Mouse (Mus musculus): ENCODE results near the gene Stx16. TPM values are rescaled to one million over a fixed set of nuclear protein-coding genes. Genes with fewer than 3 reads are reported as not detected.

The Stx16 gene
- polyA plus RNA-seq, 1 experiment from 2014 or later = 3.6 TPM

DNA sequence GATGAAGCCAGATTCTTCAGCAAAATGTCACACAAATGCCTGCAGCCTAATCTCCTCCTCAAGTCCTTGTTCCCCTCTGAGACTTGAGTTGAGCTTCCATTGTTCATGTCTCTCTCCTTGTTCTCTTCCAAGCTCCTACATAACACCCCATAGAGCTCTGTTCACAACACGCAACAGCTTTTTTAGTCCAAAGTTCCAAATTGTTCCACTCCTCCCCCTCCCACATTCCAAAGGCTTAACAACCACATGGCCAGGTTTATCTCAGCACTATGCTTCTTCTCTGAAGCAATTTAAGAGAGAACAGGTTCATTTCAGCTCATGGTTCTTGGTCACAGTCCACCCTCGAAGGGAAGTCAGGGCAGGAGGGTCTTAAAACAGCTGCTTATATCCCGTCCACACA is 18.4 kb upstream of the Stx16 start:
- Histone ChIP-seq H3K27me3 (ENCODE audit: control insufficient read depth, insufficient read depth, low read depth, low read length) (no peaks in the 10 kb centered on the region), H3K4me1 (ENCODE audit: control insufficient read depth, low read depth, low read length) (no peaks in the 10 kb centered on the region), H3K36me3 (ENCODE audit: control insufficient read depth, insufficient read depth) (no peaks in the 10 kb centered on the region), H3K9me3 (replicated peaks; ENCODE audit: control insufficient read depth, low read length) (no peaks in the 10 kb centered on the region), H3K4me2 (ENCODE audit: low read depth, low read length) (no peak overlapping the region), H3K9ac (ENCODE audit: low read depth, low read length) (no peak overlapping the region), H3K4me3 (ENCODE audit: low read depth, low read length) (no peak overlapping the region), H3K27ac (ENCODE audit: low read length) (no peak overlapping the region)
- WGBS (ENCODE audit: insufficient replicate concordance) = 64% methylated on average over 3 of the region's 3 CpGs
- no peak for ATAC-seq (ENCODE audit: low read depth)

DNA sequence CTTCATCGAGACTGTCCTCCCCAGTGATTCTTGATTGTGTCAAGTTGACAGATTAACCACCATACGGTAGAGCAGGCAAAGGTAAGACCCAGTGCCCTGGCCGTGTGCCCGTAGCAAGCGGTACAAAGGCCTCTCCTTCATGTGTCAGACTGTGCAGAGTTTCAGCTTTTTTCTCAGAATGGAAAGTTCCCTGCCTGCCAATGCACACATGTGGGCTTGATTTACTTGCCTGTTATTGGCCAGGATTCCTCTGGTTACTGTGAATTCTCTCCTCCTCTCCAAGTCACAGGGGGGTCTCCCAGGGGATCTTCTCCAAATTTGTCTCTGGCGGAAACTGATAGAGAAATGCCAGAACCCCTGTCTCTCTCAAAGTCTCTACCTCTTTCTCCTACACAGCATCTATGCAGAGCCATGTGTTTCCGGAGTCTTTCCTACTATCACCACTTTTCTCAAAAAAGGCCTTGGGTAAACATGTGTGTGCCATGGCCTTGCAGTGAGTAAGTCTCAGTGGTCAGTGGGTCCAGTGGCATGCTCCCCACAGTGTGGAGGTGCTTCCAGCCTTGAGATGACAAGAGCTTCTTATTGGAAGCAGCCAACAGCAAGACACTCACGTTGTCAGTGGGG is 17.7 kb upstream of the Stx16 start:
- no peaks in the 10 kb centered on the region for H3K4me1 ChIP-seq (ENCODE audit: control insufficient read depth, low read depth, low read length)
- WGBS (ENCODE audit: insufficient replicate concordance) = 68% methylated on average over 8 of the region's 8 CpGs
- H3K36me3 ChIP-seq (ENCODE audit: control insufficient read depth, insufficient read depth) = no peaks in the 10 kb centered on the region
- H3K9ac ChIP-seq (ENCODE audit: low read depth, low read length) = no peak overlapping the region
- H3K9me3 ChIP-seq (replicated peaks; ENCODE audit: control insufficient read depth, low read length) = no peaks in the 10 kb centered on the region
- no peaks in the 10 kb centered on the region for H3K27me3 ChIP-seq (ENCODE audit: control insufficient read depth, insufficient read depth, low read depth, low read length)
- H3K4me3 ChIP-seq (ENCODE audit: low read depth, low read length) = no peak overlapping the region
- H3K4me2 ChIP-seq (ENCODE audit: low read depth, low read length) = no peak overlapping the region
- H3K27ac ChIP-seq (ENCODE audit: low read length) = no peak overlapping the region
- ATAC-seq (ENCODE audit: low read depth) = no peak

DNA sequence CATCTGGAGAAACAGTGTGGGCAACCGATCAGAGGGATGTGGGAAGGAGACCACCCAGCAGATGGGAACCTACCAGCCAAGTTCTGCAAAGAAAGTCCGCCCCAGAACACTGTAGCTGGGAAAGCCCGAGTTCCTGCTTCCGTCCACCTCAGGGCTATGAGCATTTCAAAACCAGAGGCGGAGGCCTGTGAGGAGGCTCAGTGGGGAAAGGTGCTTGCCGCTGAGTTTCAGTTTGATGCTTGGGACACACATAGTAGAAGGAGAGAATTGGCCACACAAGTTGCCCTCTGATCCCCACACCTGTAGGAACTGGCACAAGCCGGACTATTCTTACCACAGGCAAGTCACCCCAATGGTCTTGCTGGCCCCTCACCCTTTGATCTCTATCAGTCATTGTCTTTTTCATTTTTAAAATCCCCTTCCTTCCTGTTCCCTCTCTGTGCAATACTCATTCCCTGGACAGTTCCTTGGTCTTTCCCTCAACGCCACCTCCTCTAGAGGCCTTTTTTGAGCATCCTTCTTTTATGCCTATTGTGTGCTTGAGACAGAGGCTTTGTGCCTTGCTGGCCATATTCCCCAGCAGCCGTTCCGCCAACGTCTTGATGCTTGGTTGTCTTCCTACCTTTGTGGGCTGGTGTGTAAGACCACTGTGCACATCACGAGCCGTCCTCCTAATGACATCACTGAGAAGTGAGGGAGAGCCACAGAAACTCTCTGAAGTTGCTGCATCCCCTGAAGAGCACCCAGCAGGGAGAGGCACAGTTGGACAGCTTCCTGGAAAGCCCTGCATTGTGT is 16.3 kb upstream of the Stx16 start:
- WGBS (ENCODE audit: insufficient replicate concordance) = 75% methylated on average over 13 of the region's 13 CpGs
- H3K27ac ChIP-seq (ENCODE audit: low read length) = no peak overlapping the region
- ATAC-seq (ENCODE audit: low read depth) = no peak

DNA sequence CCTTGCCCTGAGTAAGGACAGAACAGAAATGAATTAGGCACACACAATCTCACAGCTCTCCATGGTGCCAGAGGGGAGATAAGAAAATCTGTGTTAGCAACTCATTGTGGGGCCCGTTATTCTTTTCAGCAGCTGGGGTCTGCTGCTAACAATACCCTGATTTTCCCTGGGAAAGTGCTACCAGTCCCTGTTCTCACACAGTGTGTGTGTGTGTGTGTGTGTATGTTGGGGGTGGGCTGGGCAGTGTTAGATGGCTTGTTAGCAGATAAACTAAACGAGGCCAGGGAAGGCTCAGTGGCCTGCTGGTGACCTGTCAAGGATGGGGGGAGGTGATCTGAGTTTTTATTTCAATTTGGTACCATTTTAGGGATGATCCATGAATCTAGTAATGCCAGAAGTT is 14.9 kb upstream of the Stx16 start:
- ATAC-seq (ENCODE audit: low read depth) = no peak
- Histone ChIP-seq H3K9me3 (replicated peaks; ENCODE audit: control insufficient read depth, low read length) (no peaks in the 10 kb centered on the region), H3K4me3 (ENCODE audit: low read depth, low read length) (no peak overlapping the region), H3K27me3 (ENCODE audit: control insufficient read depth, insufficient read depth, low read depth, low read length) (no peaks in the 10 kb centered on the region), H3K4me1 (ENCODE audit: control insufficient read depth, low read depth, low read length) (no peaks in the 10 kb centered on the region), H3K36me3 (ENCODE audit: control insufficient read depth, insufficient read depth) (no peaks in the 10 kb centered on the region), H3K9ac (ENCODE audit: low read depth, low read length) (no peak overlapping the region), H3K4me2 (ENCODE audit: low read depth, low read length) (no peak overlapping the region), H3K27ac (ENCODE audit: low read length) (no peak overlapping the region)
- WGBS (ENCODE audit: insufficient replicate concordance) = 29% methylated on average over 2 of the region's 2 CpGs

More for the DNA sequence above, 16.3 kb upstream of the Stx16 start:
- Histone ChIP-seq H3K9ac (ENCODE audit: low read depth, low read length) (no peak overlapping the region), H3K4me1 (ENCODE audit: control insufficient read depth, low read depth, low read length) (no peaks in the 10 kb centered on the region), H3K36me3 (ENCODE audit: control insufficient read depth, insufficient read depth) (no peaks in the 10 kb centered on the region), H3K9me3 (replicated peaks; ENCODE audit: control insufficient read depth, low read length) (no peaks in the 10 kb centered on the region), H3K4me3 (ENCODE audit: low read depth, low read length) (no peak overlapping the region), H3K4me2 (ENCODE audit: low read depth, low read length) (no peak overlapping the region), H3K27me3 (ENCODE audit: control insufficient read depth, insufficient read depth, low read depth, low read length) (no peaks in the 10 kb centered on the region)

DNA sequence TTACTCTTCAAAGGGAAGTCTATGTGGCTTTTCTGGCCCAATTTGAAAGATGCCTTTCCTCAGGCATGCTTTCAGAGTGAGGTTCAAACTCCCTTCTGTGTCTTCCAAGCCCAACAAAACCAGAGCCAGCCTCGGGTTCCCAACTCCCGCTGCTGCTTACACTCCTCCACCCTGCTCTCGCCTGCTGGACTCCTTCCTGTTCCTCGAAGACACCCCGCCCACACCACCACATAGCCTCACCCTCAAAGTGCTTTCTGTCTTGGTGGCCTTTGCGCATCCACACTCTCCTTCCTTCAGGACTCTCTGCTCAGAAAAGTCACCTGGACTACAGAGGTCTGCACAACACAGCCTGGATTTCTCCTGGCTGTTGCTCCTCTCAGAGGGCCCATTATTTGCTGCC is 13.0 kb upstream of the Stx16 start:
- no peak overlapping the region for H3K4me2 ChIP-seq (ENCODE audit: low read depth, low read length)
- ATAC-seq (ENCODE audit: low read depth) = no peak
- H3K27ac ChIP-seq (ENCODE audit: low read length) = no peak overlapping the region
- H3K9me3 ChIP-seq (replicated peaks; ENCODE audit: control insufficient read depth, low read length) = no peaks in the 10 kb centered on the region
- H3K4me1 ChIP-seq (ENCODE audit: control insufficient read depth, low read depth, low read length) = no peaks in the 10 kb centered on the region
- no peaks in the 10 kb centered on the region for H3K36me3 ChIP-seq (ENCODE audit: control insufficient read depth, insufficient read depth)
- no peak overlapping the region for H3K9ac ChIP-seq (ENCODE audit: low read depth, low read length)
- no peaks in the 10 kb centered on the region for H3K27me3 ChIP-seq (ENCODE audit: control insufficient read depth, insufficient read depth, low read depth, low read length)
- H3K4me3 ChIP-seq (ENCODE audit: low read depth, low read length) = no peak overlapping the region
- 30% methylated on average over 6 of the region's 6 CpGs for WGBS (ENCODE audit: insufficient replicate concordance)

DNA sequence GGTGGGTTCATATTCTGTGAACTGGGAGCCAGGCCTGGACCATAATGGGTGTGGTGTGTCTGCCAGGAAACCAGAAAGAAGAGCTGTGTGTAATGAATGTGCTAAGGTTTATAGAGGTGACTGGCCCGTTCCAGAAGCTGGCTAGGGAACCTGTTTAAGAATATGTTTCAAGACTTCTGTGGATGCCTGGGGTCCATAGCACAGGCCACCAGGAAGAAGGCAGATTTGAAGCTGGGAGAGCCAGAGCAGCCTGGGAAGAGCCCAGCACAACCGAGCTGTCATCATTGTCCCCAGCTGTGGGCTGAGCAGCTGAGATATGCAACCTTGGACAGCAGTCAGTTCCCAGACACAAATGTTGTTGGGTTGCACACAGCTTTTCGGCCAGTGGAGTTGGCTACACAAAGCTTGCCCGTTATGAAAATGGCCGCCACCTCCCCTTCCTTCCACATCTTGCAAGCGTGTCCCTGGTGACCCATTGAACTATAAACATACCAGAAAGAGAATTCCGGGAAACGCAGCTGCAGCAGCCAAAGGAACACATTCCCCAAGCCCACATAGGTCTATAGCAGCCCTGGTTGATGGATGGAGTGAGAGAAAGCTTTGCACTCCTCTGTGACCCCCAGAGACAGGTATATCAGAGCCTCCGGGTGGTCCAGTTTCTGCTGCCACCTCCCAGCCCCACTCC is 12.4 kb upstream of the Stx16 start:
- H3K4me1 ChIP-seq (ENCODE audit: control insufficient read depth, low read depth, low read length) = no peaks in the 10 kb centered on the region
- H3K9ac ChIP-seq (ENCODE audit: low read depth, low read length) = no peak overlapping the region
- 66% methylated on average over 9 of the region's 9 CpGs for WGBS (ENCODE audit: insufficient replicate concordance)
- ATAC-seq (ENCODE audit: low read depth) = no peak
- no peaks in the 10 kb centered on the region for H3K36me3 ChIP-seq (ENCODE audit: control insufficient read depth, insufficient read depth)
- no peaks in the 10 kb centered on the region for H3K27me3 ChIP-seq (ENCODE audit: control insufficient read depth, insufficient read depth, low read depth, low read length)
- H3K4me3 ChIP-seq (ENCODE audit: low read depth, low read length) = no peak overlapping the region
- no peak overlapping the region for H3K4me2 ChIP-seq (ENCODE audit: low read depth, low read length)
- no peaks in the 10 kb centered on the region for H3K9me3 ChIP-seq (replicated peaks; ENCODE audit: control insufficient read depth, low read length)
- H3K27ac ChIP-seq (ENCODE audit: low read length) = no peak overlapping the region

DNA sequence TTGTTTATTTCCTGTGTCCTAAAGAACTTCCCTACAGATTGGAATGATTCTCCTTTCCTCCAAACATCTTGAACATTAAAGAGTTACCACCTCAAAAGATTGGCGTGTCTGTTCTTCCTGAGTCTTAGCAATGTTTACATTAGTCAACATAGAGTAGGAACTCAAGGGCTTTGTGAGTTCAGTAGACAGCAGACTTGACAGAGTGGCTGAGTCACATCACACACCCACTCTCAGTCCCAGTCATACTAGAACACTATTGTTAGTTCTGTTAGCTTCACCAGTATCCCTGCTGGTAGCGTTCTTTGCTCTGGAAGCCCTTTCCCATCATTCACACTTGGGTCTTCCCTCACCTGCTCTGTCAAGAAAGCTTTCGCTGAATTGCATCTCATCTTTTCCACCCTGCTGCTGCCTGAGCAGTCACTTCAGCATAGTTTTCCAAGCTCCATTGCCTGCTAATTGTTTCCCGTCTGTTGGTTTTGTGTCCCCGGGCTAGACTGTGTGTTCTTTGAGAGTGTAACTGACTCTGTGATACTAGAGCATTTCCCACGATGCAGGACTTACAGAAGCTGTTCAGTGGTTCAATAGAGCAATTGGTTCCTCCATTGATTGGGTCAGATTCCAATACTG is 8.2 kb upstream of the Stx16 start:
- WGBS (ENCODE audit: insufficient replicate concordance) = 53% methylated on average over 6 of the region's 6 CpGs
- ATAC-seq (ENCODE audit: low read depth) = no peak

DNA sequence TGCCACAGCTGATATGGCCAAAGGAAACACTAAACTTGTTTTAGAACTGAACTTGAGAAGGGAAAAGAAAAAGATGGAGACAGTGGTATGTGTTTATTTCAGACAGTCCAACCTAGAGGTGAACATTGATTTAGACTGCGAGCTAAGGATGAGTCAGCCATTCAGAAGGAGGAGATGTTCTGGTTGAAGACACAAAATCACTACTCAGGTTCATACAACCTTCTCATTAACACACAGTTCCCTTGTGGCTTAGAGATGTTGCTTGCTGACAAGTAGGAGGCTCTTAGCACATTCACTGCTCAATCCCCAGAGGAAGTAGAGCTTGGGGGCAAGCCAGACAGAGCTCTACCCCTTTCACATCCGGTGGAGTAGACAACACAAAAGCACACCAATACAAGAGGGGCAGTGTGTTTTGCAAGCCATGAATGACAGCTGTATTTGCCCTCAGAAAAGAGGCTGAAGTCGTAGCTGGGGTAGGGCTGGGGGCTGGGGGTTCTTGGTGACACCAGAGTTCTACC is 6.5 kb upstream of the Stx16 start:
- ATAC-seq (ENCODE audit: low read depth) = no peak

More for the DNA sequence above, 8.2 kb upstream of the Stx16 start:
- Histone ChIP-seq H3K9me3 (replicated peaks; ENCODE audit: control insufficient read depth, low read length) (no peaks in the 10 kb centered on the region), H3K27ac (ENCODE audit: low read length) (no peak overlapping the region), H3K9ac (ENCODE audit: low read depth, low read length) (no peak overlapping the region), H3K4me3 (ENCODE audit: low read depth, low read length) (no peak overlapping the region), H3K4me1 (ENCODE audit: control insufficient read depth, low read depth, low read length) (no peaks in the 10 kb centered on the region; the same call in 1 of the 2 replicates), H3K4me2 (ENCODE audit: low read depth, low read length) (no peak overlapping the region), H3K36me3 (ENCODE audit: control insufficient read depth, insufficient read depth) (no peaks in the 10 kb centered on the region), H3K27me3 (ENCODE audit: control insufficient read depth, insufficient read depth, low read depth, low read length) (no peaks in the 10 kb centered on the region)

More for the DNA sequence above, 6.5 kb upstream of the Stx16 start:
- WGBS (ENCODE audit: insufficient replicate concordance) = 41% methylated on average over 3 of the region's 3 CpGs
- H3K4me3 ChIP-seq (ENCODE audit: low read depth, low read length) = no peak overlapping the region
- H3K36me3 ChIP-seq (ENCODE audit: control insufficient read depth, insufficient read depth) = no peaks in the 10 kb centered on the region
- H3K9me3 ChIP-seq (replicated peaks; ENCODE audit: control insufficient read depth, low read length) = no peaks in the 10 kb centered on the region
- no peak overlapping the region for H3K27ac ChIP-seq (ENCODE audit: low read length)
- H3K4me1 ChIP-seq (ENCODE audit: control insufficient read depth, low read depth, low read length) = no peaks in the 10 kb centered on the region; the same call in 1 of the 2 replicates
- H3K9ac ChIP-seq (ENCODE audit: low read depth, low read length) = no peak overlapping the region
- no peak overlapping the region for H3K4me2 ChIP-seq (ENCODE audit: low read depth, low read length)
- no peaks in the 10 kb centered on the region for H3K27me3 ChIP-seq (ENCODE audit: control insufficient read depth, insufficient read depth, low read depth, low read length)

All from liver, embryonic 16.5 days (tissue).